Mouse (Mus musculus): ENCODE data around the gene 0610009B22Rik. TPM values are rescaled to one million over a fixed set of nuclear protein-coding genes. Genes with fewer than 3 reads are reported as not detected.
A peak's percentile ranks its signal among the peaks of the same experiment; 100 is the strongest.

0610009B22Rik gene
- total RNA-seq, 2 experiments from 2014 or later: 33.7 to 37.3 TPM

- H3K27ac ChIP-seq: no peak overlapping the region
- no peak for DNase-seq (ENCODE audit: low spot score in 2 of 2)
- no peak overlapping the region for H3K4me3 ChIP-seq
- no peak for TF ChIP-seq CTCF (conservative IDR thresholded peaks at IDR 0.05)
Observed at GRCm38 (mm10) chr11:51654891-51655290, 33.8 kb downstream of the 0610009B22Rik start.

GRCm38 (mm10) chr11:51653736-51654135, 34.9 kb downstream of the 0610009B22Rik start:
- TF ChIP-seq CTCF (conservative IDR thresholded peaks at IDR 0.05): no peak
- Histone ChIP-seq H3K27ac (no peak overlapping the region), H3K4me3 (no peak overlapping the region)
- no peak for DNase-seq (ENCODE audit: low spot score in 2 of 2)

- TF ChIP-seq CTCF (conservative IDR thresholded peaks at IDR 0.05): peak; percentile 17; the same call in 1 of the 2 replicates
- Histone ChIP-seq H3K4me3 (no peak overlapping the region), H3K27ac (no peak overlapping the region)
- DNase-seq (ENCODE audit: low spot score in 2 of 2): no peak
Observed at GRCm38 (mm10) chr11:51652889-51653418, 35.7 kb downstream of the 0610009B22Rik start.

GRCm38 (mm10) chr11:51650691-51651515, 37.8 kb downstream of the 0610009B22Rik start, which contains the start of the genes N4bp3 and D930048N14Rik:
Gene N4bp3 (minus strand): TSS chr11:51650842.
Gene D930048N14Rik (plus strand): TSS chr11:51650954.
- peak in 1 of 2 experiments; percentile 32 for DNase-seq (ENCODE audit: low spot score in 2 of 2)
- no peak; the same call in 1 of the 2 replicates for TF ChIP-seq CTCF (conservative IDR thresholded peaks at IDR 0.05)
- Histone ChIP-seq H3K27ac (peak within 1 kb of the TSS; percentile 82), H3K4me3 (peak within 1 kb of the TSS; percentile 74)

- peak overlapping the region; percentile 82 for H3K27ac ChIP-seq
- no peak for DNase-seq (ENCODE audit: low spot score in 2 of 2)
- TF ChIP-seq CTCF (conservative IDR thresholded peaks at IDR 0.05): no peak
- H3K4me3 ChIP-seq: peak overlapping the region; percentile 74
Observed at GRCm38 (mm10) chr11:51650261-51650660, 38.4 kb downstream of the 0610009B22Rik start.

GRCm38 (mm10) chr11:51649889-51650199, 38.8 kb downstream of the 0610009B22Rik start:
- no peak for TF ChIP-seq CTCF (conservative IDR thresholded peaks at IDR 0.05)
- Histone ChIP-seq H3K4me3 (peak overlapping the region; percentile 74), H3K27ac (peak overlapping the region; percentile 82)
- peak in 1 of 2 experiments; percentile 16 for DNase-seq (ENCODE audit: low spot score in 2 of 2)

- TF ChIP-seq CTCF (conservative IDR thresholded peaks at IDR 0.05): 0 out of 2 replicates have a peak, but pooled peaks have one; percentile 2
- peak overlapping the region; percentile 82; the same call in 1 of the 2 replicates for H3K27ac ChIP-seq
- DNase-seq (ENCODE audit: low spot score in 2 of 2): no peak
- H3K4me3 ChIP-seq: peak overlapping the region; percentile 74
Observed at GRCm38 (mm10) chr11:51649111-51649888, 39.4 kb downstream of the 0610009B22Rik start.

- Histone ChIP-seq H3K27ac (peak overlapping the region; percentile 51; the same call in 1 of the 2 replicates), H3K4me3 (no peak overlapping the region)
- TF ChIP-seq CTCF (conservative IDR thresholded peaks at IDR 0.05): no peak
- DNase-seq (ENCODE audit: low spot score in 2 of 2): no peak
Observed at GRCm38 (mm10) chr11:51648566-51648965, 40.1 kb downstream of the 0610009B22Rik start.

GRCm38 (mm10) chr11:51646751-51647667, 41.7 kb downstream of the 0610009B22Rik start:
- TF ChIP-seq CTCF (conservative IDR thresholded peaks at IDR 0.05): no peak
- peak overlapping the region; percentile 70 for H3K27ac ChIP-seq
- peak in 1 of 2 experiments; percentile 16 for DNase-seq (ENCODE audit: low spot score in 2 of 2)
- no peak overlapping the region; the same call in 1 of the 2 replicates for H3K4me3 ChIP-seq

- Histone ChIP-seq H3K4me3 (no peak overlapping the region), H3K27ac (peak overlapping the region; percentile 70)
- no peak for DNase-seq (ENCODE audit: low spot score in 2 of 2)
- TF ChIP-seq CTCF (conservative IDR thresholded peaks at IDR 0.05): no peak
Observed at GRCm38 (mm10) chr11:51646245-51646644, 42.4 kb downstream of the 0610009B22Rik start.

GRCm38 (mm10) chr11:51645293-51645692, 43.4 kb downstream of the 0610009B22Rik start:
- no peak overlapping the region for H3K4me3 ChIP-seq
- no peak overlapping the region for H3K27ac ChIP-seq
- TF ChIP-seq CTCF (conservative IDR thresholded peaks at IDR 0.05): no peak
- no peak for DNase-seq (ENCODE audit: low spot score in 2 of 2)

GRCm38 (mm10) chr11:51644217-51644616, 44.5 kb downstream of the 0610009B22Rik start:
- Histone ChIP-seq H3K27ac (no peak overlapping the region), H3K4me3 (no peak overlapping the region)
- no peak for DNase-seq (ENCODE audit: low spot score in 2 of 2)
- no peak for TF ChIP-seq CTCF (conservative IDR thresholded peaks at IDR 0.05)

Measured in layer of hippocampus, adult 2 months (tissue).